Mouse (Mus musculus) C2C12 (cell line): Measurements from ENCODE around the gene Wdr63.

Experiments
- CEBPB ChIP-seq: IDR thresholded peaks from one replicate; pipeline ENCODE4 v1.6.1; 2011; ENCODE audit warnings: low read depth, mild to moderate bottlenecking, control low read depth, moderate library complexity
- CTCF ChIP-seq: IDR thresholded peaks from one replicate; pipeline ENCODE4 v1.5.1; 2011; ENCODE audit not compliant: control insufficient read depth, insufficient read depth, insufficient read length
- FOSL1 ChIP-seq: IDR thresholded peaks from one replicate; pipeline ENCODE4 v1.8.0; 2011; ENCODE audit warnings: mild to moderate bottlenecking, low read length; ENCODE audit not compliant: poor library complexity, insufficient read depth, severe bottlenecking
- MAX ChIP-seq: IDR thresholded peaks from one replicate; pipeline ENCODE4 v1.6.1; 2011; ENCODE audit warnings: mild to moderate bottlenecking, control low read depth
- MYOD1 ChIP-seq: IDR thresholded peaks from one replicate; pipeline ENCODE4 v1.6.1; 2011; ENCODE audit warnings: low read depth; ENCODE audit not compliant: control insufficient read depth, insufficient read length
- MYOG ChIP-seq: IDR thresholded peaks from one replicate; pipeline ENCODE4 v1.6.1; 2011; ENCODE audit not compliant: control insufficient read depth, insufficient read length; ENCODE audit errors: extremely low read depth
- USF1 ChIP-seq: IDR thresholded peaks from one replicate; pipeline ENCODE4 v1.6.1; 2011; ENCODE audit warnings: low read depth, mild to moderate bottlenecking, control low read depth, moderate library complexity

DNA sequence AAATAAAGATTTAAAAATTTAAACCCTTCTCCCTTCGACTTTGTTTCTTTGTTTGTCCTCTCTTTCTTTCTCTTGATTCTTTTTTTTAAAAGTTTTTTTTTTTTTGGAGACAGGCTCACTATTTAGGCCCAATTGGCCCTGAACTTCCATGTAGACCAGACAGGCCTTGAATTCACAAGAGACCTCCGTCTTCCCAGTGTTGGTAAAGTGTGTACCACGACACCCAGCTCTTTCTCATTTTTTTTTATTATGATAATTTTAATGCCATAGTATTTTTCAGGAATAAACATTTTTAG is 14.1 kb upstream of the Wdr63 start:
- TF ChIP-seq CTCF (no peak), MAX (no peak), MYOD1 (no peak), USF1 (no peak), MYOG (no peak), CEBPB (no peak), FOSL1 (no peak)
